Mouse (Mus musculus) C2C12 (cell line): Measurements from ENCODE around the gene Tex12. TPM values are rescaled to one million over a fixed set of nuclear protein-coding genes. Genes with fewer than 3 reads are reported as not detected.

ENCODE experiments used
- H3K27me3 ChIP-seq: one replicate; pipeline ENCODE4 v1.6.1; 2011; ENCODE audit not compliant: control insufficient read depth, insufficient read depth, insufficient read length
- H3K36me3 ChIP-seq: one replicate; pipeline ENCODE4 v1.6.1; 2011; ENCODE audit not compliant: control insufficient read depth, insufficient read depth
- H3K4me3 ChIP-seq: one replicate; pipeline ENCODE4 v1.5.1; 2011; ENCODE audit warnings: mild to moderate bottlenecking, control low read depth; ENCODE audit not compliant: poor library complexity, insufficient read depth, severe bottlenecking
- H3K79me2 ChIP-seq: one replicate; pipeline ENCODE4 v1.6.1; 2011; ENCODE audit not compliant: control insufficient read depth, insufficient read depth
- H3K79me3 ChIP-seq: one replicate; pipeline ENCODE4 v1.6.1; 2011; ENCODE audit warnings: low read depth, control low read depth
- H3ac ChIP-seq: one replicate; pipeline ENCODE3; 2011; ENCODE audit warnings: low read depth; ENCODE audit not compliant: control insufficient read depth, insufficient read length
- CEBPB ChIP-seq: IDR thresholded peaks from one replicate; pipeline ENCODE4 v1.6.1; 2011; ENCODE audit warnings: low read depth, mild to moderate bottlenecking, control low read depth, moderate library complexity
- CTCF ChIP-seq: IDR thresholded peaks from one replicate; pipeline ENCODE4 v1.5.1; 2011; ENCODE audit not compliant: control insufficient read depth, insufficient read depth, insufficient read length
- FOSL1 ChIP-seq: IDR thresholded peaks from one replicate; pipeline ENCODE4 v1.8.0; 2011; ENCODE audit warnings: mild to moderate bottlenecking, low read length; ENCODE audit not compliant: poor library complexity, insufficient read depth, severe bottlenecking
- MAX ChIP-seq: IDR thresholded peaks from one replicate; pipeline ENCODE4 v1.6.1; 2011; ENCODE audit warnings: mild to moderate bottlenecking, control low read depth
- MYOD1 ChIP-seq: IDR thresholded peaks from one replicate; pipeline ENCODE4 v1.6.1; 2011; ENCODE audit warnings: low read depth; ENCODE audit not compliant: control insufficient read depth, insufficient read length
- MYOG ChIP-seq: IDR thresholded peaks from one replicate; pipeline ENCODE4 v1.6.1; 2011; ENCODE audit not compliant: control insufficient read depth, insufficient read length; ENCODE audit errors: extremely low read depth
- USF1 ChIP-seq: IDR thresholded peaks from one replicate; pipeline ENCODE4 v1.6.1; 2011; ENCODE audit warnings: low read depth, mild to moderate bottlenecking, control low read depth, moderate library complexity
- long read RNA-seq, 2 experiments: library from polyadenylated mRNA; unstranded; transcript quantifications; one replicate each; pipeline ENCODE4 v2.0.0; 2019 to 2020
- polyA plus RNA-seq: library from polyadenylated mRNA; unstranded; fragments of >200 nt; fragmentation: generic; extraction: Trizol; gene quantifications from one replicate; pipeline ENCODE4 v1.2.1, GENCODE M21; 2012; ENCODE audit warnings: missing spikeins

The Tex12 gene
- polyA plus RNA-seq, result not detected
- long read RNA-seq, experiment 1, result 0 reads
- long read RNA-seq, experiment 2, result 0 reads

GRCm38 (mm10) chr9:50561145-50561917 lies at the start of gene Tex12:
Tex12 (minus strand) TSS chr9:50561325.
- no peaks in the 10 kb centered on the region for H3K27me3 ChIP-seq
- no peaks in the 10 kb centered on the region for H3K36me3 ChIP-seq
- H3K4me3 ChIP-seq, result no peak within 1 kb of the TSS
- no peaks in the 10 kb centered on the region for H3K79me2 ChIP-seq
- H3K79me3 ChIP-seq, result no peaks in the 10 kb centered on the region
- no peak for TF ChIP-seq MYOD1
- no peak for TF ChIP-seq CEBPB
- no peak for TF ChIP-seq USF1
- TF ChIP-seq MAX, result no peak
- no peak for TF ChIP-seq MYOG
- no peak for TF ChIP-seq FOSL1
- TF ChIP-seq CTCF, result no peak
- H3ac ChIP-seq, result no peak within 1 kb of the TSS

- H3K36me3 ChIP-seq, result peaks cover 60% of the 10 kb centered on the region
Measured at GRCm38 (mm10) chr9:50604338-50604737, 43.2 kb upstream of the Tex12 start.

DNA sequence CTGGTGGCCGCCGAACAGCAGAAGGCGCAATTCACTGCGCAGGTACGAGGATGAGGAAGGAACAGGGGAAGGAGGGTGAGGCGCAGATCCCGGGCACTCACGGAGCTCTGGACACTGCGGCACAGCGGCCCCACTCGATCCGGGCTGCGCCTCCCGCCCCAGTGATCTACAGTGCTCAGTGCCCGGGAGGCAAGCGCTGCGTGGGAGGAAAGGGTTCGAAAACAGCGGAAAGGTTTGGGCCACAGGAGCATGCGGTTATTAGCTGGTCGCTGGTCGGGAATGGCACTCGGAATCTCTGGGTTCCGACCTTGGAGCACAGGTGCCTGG lies 42.8 kb upstream of the Tex12 start:
- H3ac ChIP-seq, result peak overlapping the region; percentile 51
- peaks cover 57% of the 10 kb centered on the region for H3K79me3 ChIP-seq
- H3K4me3 ChIP-seq, result peak overlapping the region; percentile 86
- peaks cover 59% of the 10 kb centered on the region for H3K36me3 ChIP-seq
- no peaks in the 10 kb centered on the region for H3K27me3 ChIP-seq
- H3K79me2 ChIP-seq, result peaks cover 76% of the 10 kb centered on the region
- no peak for TF ChIP-seq USF1
- TF ChIP-seq FOSL1, result no peak
- TF ChIP-seq MYOG, result no peak
- no peak for TF ChIP-seq CTCF
- no peak for TF ChIP-seq MYOD1
- no peak for TF ChIP-seq CEBPB
- TF ChIP-seq MAX, result no peak

More at GRCm38 (mm10) chr9:50604338-50604737, 43.2 kb upstream of the Tex12 start:
- Histone ChIP-seq H3K4me3 (peak overlapping the region; percentile 86), H3K79me2 (peaks cover 73% of the 10 kb centered on the region), H3ac (peak overlapping the region; percentile 51), H3K79me3 (peaks cover 56% of the 10 kb centered on the region), H3K27me3 (no peaks in the 10 kb centered on the region)
- TF ChIP-seq CTCF, result no peak
- TF ChIP-seq USF1, result no peak
- TF ChIP-seq MAX, result no peak
- TF ChIP-seq FOSL1, result no peak
- TF ChIP-seq MYOG, result no peak
- TF ChIP-seq CEBPB, result no peak
- no peak for TF ChIP-seq MYOD1

GRCm38 (mm10) chr9:50603189-50603997 lies 42.3 kb upstream of the Tex12 start, which contains the start of the genes Sdhd and Timm8b:
Sdhd (minus strand) TSS chr9:50603812.
Timm8b (plus strand) TSS chr9:50603910.
- Histone ChIP-seq H3K36me3 (peaks cover 59% of the 10 kb centered on the region), H3K79me3 (peaks cover 57% of the 10 kb centered on the region), H3K27me3 (no peaks in the 10 kb centered on the region), H3K4me3 (peak within 1 kb of the TSS; percentile 86), H3ac (peak within 1 kb of the TSS; percentile 82), H3K79me2 (peaks cover 76% of the 10 kb centered on the region)
- TF ChIP-seq MYOG (no peak), MAX (peak; percentile 63), CEBPB (peak; percentile 63), FOSL1 (no peak)

GRCm38 (mm10) chr9:50602055-50602845 lies 41.1 kb upstream of the Tex12 start:
- H3K79me2 ChIP-seq, result peaks cover 72% of the 10 kb centered on the region
- no peaks in the 10 kb centered on the region for H3K27me3 ChIP-seq
- no peak overlapping the region for H3ac ChIP-seq
- H3K36me3 ChIP-seq, result peaks cover 59% of the 10 kb centered on the region
- peak overlapping the region; percentile 86 for H3K4me3 ChIP-seq
- peaks cover 52% of the 10 kb centered on the region for H3K79me3 ChIP-seq
- TF ChIP-seq CTCF (no peak), USF1 (no peak), MYOG (no peak), FOSL1 (no peak), MYOD1 (no peak), CEBPB (no peak), MAX (no peak)
